Mouse (Mus musculus) right cerebral cortex, postnatal 10 days (tissue): ENCODE results near the gene Znrf4.

Source experiments
- DNase-seq, 2 experiments: peaks; one replicate each; pipeline ENCODE4 v3.0.0; 2021; ENCODE audit warnings: low spot score in 2 of 2

Gene Znrf4

DNA sequence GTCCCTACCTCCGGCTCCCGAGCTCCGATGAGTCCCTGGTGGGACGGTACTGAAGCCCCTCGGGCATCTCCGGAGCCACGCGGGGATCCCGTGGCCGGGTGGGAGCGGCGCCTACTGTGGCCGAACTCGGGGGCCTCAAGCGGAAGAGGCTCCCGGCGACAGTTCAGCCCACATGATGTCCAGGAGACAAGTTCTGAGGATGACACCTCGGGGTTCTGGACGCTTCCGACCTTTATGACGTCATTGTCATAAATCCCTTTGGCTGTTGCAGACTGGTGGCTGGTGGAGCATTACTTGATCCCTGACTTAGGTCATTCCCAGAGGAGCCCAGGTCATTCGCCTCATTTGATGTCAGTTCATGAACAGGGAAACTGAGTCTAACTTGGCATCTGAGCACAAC lies at the start of gene Znrf4:
Znrf4 (minus strand) TSS at position 122 of the 400 bp plus-strand sequence.
- no peak for DNase-seq

DNA sequence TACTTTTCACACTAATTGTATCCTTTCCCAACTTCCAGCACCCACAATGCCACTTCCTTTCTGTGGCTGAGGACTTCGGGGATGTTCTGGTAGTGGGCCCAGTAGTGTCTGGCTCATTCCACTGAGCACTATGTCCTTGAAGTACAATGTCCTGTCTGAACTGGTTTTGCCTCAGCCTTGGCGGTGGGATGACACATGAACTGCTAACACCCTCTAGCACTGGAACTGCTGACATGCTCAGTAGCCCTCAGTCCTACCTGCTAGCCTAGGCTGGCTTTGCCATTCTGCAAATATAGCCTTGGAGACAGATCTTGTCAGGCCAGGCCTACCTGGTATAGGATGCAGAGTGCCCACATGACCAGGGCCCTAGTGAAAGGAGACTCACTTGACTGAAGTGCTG lies 49.6 kb upstream of the Znrf4 start:
- DNase-seq = no peak

DNA sequence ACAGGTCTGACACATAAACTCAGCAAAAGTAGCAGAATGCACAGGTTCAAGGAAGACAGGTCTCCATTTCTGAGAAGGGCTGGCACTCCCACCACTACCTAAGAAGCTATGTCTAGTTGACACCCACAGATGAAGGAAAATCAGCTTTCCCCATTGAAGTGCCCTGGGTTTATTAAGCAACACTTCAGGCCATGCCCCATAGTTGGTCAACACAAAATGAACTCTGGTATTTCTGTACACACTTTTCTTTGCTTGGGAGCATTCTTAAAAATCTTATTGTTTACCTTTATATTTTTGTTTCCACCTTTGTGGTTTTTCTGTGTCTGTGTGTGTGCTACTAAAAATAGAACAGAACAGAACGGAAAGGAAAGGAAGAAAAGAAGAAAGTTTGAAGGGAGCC lies 47.9 kb upstream of the Znrf4 start:
- DNase-seq = no peak

DNA sequence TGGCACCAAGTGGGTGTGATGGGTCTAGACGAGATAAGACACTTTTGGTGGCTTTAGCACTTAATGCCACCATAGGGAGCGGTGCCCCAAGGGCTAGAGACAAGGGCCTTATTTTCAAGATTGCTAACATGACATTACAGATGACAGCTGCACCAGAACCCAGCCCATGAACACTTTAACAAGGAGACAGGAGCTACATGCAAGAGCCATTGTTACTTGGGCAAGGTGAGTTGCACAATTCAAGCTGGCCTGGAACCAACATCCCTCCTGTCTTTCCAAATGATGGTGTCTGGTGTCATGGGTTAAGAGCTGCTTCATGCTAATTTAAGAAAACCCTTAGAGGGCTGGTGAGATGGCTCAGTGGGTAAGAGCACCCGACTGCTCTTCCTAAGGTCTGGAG lies 47.2 kb upstream of the Znrf4 start:
- no peak for DNase-seq

DNA sequence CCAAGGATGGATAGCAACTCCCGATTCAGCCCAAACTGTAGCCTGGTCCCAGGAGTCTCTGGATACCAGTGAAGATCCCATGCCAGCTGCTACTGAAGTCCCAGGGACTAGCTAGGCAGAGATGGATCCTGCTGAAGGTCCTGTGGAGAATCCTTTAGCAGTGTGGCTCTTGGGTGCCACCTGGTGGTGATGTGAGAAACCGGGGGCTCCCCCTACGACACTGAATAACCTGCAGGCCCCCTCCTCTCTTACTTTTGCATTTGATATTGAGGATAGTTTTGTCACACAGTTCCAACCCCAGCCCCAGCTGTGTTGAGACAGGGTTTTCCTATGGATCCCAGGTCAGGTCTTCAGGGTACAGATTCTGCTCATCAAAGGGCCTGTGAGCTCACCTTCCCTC lies 46.2 kb upstream of the Znrf4 start:
- peak; percentile 80 for DNase-seq

DNA sequence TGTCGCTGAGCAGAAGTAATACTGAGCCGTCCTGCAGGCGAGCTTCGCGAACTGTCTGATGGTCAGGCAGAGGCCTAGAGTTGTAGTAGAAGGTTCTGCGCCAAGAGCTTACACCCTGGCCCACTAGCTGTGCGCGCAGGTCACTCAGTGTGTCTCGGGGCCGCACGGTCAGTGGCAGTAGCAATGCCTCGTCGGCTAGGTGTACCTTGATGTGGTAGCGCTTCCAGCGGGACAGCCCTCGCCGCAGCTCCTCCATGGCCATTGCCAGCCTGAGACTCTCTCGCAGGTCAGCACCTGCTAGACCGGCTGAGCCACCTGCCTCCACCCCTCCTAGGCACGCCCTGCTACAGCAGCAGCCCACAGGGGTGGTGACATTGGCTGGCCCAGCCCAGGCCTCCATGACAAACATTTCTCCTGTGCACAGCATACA lies 41.9 kb upstream of the Znrf4 start, which contains the start of gene Gm20219:
Gm20219 (minus strand) TSS at position 266 of the 430 bp plus-strand sequence.
- DNase-seq = no peak

DNA sequence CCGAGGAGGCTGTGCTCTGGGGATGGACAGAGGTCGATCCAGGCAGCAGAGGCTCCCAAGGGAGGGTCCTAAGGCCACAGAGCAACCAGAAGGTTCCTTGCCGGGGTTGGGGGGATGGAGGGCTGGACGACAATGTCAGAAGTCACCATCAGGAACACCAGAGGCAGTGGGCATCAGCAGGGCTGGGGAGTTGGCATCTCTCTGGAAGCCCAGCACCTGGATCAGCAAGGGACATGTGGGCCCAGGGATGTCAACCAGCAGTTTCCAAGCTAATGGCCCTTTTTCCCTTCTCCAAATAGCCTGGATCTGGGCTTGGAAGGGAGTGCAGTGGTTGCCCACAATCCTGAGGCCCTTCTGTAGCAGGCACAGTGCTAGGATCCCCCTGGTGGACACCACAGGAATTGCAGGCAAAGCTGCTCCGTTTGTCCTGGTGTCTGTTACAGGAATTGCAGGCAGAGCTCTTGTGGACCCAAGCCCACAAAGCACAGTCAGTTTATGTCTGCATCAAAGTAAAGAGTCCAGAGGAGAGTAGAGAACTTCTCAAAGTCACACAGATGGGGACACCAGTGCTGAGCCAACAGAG lies 40.6 kb upstream of the Znrf4 start:
- peak; percentile 85 to 90 for DNase-seq

DNA sequence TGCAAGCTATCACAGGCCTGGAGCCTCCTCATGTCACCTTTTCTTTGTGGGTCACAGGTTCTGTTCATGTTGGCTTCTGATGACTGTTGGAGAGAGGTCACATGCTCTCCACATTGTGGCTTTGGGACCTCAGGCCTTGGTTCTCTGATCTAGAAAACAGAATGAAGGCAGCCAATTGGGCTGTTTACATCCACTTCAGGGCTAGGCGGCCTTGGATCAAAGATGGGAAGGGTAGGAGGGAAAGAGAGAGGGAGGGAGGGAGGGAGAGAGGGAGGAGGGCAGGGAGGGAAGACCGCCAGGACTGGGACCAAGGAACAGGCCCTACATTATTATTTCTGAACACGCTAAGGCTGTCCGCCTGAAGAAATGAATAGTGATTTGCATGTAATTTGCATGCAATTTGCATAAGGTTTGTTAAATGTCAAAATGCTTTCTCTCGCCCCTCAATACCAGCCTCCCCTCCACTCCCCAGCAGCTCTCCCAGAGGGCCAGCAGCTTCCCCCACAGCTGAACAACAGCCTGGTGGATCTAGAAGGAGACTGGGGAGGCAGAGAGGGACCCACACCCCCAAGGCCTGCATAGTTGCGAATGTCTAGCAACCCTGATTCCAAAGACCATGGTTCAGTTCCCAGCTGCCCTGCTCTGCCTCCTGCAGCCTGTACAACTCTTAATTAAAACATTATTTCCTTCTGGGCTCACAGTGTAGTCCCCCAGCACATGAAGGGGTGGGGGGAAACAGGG lies 39.8 kb upstream of the Znrf4 start:
- peak; percentile 68 to 78 for DNase-seq

DNA sequence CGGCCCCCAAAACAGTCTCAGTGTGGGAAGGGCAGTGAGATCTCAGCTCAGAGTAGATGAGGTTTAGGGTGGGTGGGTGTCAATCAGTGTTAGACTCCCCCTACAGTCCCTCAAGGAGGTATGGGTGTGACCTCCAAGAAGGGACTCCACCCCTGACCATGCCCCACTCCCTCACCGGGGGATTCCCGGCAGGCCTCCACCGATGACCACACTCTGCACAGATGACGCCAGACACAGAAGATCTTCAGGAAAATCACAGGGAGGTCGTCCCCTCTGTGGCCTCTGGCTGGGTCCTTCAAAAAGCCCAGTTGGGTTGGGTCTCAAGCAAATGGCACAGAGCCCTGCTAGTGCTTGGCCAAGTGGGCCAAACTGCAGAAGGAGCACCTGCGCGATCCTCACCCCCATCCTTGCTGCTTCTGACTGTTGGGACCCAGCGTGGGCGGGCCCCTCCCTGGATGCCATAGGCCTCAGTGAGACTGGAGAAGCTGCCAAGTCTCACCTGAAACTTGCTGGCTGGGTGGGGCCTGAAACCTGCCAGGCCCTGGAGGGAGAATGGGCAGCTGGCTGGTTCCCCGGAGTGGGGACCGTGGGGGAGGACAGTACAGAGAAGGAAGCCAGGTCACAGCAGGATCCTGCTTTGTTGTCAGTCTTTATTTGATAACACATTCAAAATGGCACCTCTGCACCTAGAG lies 38.7 kb upstream of the Znrf4 start:
- peak in 1 of 2 experiments; percentile 17 for DNase-seq

DNA sequence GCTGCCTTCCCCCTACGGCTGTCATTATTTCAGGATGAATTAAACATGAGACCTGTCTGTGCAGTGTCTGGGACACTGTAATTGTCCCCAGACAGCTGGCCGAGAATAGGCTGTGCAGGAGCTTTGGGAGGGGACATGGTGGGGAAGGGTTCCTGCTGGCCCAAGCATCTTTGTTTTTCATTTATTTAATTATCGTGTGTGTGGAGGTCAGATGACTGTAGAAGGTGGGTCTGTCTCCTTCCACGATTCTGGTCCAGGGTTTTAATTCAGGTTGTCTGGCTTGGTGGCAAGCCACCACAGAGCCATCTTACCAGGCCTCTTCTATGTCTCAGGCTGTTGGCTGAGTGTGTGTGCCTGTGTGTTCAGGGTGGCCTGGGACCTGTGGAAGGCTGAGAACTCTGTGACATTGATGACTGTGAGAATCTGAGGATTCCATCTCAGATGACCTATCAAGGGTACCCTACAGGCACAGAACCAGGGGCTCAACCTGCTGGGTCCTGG lies 36.4 kb upstream of the Znrf4 start:
- DNase-seq = peak in 1 of 2 experiments; percentile 20

DNA sequence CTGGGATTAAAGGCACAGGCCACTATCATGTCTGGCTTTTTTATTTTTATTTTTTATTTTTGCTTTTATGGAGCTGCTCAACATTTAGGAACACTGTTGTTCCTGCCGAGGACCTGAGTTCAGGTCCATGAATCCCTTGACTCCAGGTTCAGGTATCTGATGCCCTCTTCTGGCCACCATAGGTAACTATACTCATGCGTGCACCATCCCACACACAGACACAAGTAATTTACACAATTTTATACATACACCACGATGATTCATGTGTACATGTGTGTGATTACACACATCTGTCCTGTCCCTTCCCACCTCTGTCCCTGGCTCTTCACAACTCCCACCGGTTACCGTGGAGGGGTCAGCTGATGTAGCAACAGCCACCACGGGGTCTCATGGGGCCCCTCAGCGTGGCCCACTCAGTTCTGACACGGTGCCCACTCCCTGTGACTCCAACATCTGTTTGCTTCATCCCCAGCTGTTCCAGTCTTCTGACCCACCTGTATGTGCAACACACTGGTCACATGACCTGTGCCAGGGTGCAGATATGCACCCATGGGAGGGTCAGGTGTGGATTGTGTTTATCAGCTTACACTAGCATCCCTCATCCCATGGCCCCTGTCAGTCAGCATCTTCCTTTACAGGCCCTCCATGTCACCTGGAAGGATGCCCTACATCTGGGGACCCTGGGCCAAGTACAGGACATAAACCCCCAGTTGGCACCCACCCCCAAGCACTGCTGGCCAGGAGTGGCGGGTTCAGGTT lies 35.8 kb upstream of the Znrf4 start:
- DNase-seq = peak in 1 of 2 experiments; percentile 31

DNA sequence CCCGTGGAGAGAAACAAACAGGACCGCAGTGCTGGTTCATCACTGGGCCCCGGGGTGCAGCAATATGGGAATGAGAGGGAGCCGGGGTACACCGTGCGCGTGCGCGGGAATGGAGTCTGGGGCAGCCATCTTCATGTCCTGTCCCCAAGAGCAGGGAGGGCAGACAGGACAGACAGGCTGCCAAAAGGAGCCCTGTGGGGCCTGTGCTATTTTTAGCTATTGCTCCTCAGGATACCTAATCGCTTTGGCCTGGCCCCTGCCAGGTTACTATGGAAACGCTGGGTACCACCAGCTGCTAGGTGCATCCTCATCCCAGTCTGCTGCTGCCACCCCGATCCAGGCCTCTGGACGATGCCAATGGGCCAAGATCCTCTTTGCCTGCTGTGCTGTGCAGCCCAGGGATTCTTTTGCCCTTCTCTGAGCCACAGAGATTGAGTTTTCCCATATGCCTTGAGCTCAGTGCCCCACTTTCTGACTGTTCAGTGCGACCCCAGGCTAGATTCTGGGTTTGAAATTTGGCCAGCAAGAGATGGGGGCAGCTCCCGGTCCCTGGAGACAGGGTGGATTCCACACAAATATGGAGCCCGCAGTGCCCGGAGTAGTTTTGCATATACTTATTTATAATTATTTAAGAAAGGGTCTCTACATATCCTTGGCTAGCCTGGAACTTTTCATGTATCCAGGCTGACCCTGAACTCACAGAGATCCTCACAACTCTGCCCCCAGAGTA lies 35.0 kb upstream of the Znrf4 start:
- DNase-seq = peak in 1 of 2 experiments; percentile 51

DNA sequence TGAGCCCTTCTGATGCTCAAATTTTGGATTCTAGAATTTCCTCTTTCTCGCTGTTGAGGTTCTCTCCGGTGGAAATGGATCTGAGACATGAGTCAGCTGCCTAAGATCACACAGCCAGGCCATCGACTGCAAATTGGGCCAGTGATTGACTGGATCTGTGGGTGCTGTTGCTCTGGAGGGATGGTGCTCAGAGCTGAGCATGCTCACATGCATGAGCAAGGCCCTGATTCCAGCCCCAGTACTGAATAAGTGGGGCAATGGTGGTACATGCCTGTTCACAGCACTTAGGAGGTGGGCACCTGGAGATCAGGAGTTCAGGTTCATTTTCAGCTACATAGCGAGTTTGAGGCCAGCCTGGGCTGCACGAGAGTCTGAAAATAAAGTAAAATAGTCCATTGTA lies 34.3 kb upstream of the Znrf4 start:
- DNase-seq = peak in 1 of 2 experiments; percentile 21

DNA sequence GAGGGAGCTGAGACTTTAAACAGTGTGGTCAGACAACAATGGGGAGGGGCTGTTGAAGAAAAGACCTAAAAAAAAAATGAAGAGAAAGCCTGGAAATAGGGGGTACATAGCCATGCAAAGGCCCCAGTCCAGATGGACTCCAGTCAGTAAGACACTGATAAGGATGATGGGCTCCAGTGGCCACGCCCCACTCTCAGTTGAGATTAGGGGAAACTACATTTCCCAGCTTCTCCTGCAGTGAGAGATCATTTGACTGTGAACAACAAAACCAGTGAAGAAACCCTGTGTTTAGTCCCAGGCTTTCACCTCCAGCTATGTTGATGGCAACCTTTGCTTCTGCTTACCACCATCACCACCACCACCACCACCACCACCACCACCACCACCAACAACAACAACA lies 33.7 kb upstream of the Znrf4 start:
- DNase-seq = peak in 1 of 2 experiments; percentile 19

DNA sequence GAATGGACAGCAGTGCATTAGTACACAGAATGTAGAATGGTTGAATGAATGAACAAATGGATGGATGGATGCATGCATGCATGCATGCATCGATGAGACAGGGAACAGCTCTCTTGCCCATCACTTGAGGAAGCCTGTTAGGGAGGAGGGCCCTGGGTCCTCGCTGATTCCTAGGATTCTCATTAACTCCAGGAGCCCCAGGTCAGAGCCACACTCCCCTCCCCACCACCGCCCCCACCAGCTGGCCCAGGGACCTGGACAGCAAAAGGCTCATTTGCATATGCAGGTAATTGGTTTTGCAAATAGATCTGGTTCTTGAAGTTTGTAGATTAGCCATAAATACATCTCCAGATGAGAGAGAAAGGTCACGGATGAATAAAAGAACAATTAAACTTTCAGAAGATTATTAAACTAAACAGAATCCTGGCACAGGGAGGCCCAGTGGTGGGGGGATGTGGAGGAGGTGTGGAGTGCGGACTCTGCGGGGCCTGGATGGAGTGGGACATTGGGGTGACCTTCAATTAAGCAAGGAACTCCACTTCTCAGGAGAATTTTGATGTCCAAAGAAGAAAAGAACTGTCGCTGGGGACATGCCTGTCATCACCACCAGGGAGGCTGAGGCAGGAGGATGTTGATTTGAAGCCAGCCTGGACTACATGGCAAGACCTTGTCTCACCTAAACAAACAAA lies 32.6 kb upstream of the Znrf4 start:
- no peak for DNase-seq

DNA sequence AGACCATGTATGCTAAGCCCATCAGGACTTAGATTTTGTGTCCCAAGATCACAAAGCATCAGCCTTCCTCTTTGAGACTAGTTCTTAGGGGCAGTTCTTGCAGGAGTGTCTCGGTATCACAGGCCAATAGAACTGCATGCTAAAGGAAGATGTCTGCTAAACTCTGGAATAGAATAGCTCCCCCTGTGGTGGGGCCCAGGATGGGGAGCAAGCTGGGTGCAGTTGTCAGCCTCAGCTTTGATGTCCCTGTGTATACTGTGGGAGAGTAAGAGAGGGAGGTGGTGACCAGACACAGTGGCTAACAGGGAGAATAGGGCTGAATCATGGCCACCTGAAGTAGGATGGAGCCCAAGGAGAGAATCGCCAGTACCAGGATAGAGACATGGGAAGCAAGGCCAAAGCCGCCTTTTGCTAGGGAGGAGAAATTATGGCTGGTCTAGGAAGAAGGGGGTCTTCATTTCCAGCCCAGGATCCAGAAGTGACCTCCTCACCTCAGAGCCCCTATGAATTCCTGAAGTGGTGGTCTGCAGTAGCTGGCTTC lies 31.5 kb upstream of the Znrf4 start:
- DNase-seq = peak in 1 of 2 experiments; percentile 15

DNA sequence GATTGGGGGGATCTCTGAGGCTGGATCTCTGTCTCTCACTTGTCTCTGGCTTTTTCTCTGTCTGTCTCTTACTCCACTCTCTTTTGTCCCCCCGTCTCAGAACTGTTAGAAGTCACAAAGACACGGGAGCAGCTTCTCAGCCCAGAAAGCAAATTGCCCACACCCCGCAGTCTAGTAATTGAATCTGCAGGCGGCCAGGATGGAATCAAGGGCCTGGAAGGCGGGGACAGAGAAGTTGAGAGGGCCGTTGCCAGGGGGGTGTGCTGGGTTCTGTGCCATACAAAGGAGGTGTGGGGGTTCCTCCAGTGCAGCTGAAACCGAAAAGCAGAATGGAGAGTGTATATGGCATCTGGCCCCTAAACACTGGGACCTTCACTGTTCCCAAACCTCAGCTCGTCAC lies 30.5 kb upstream of the Znrf4 start:
- peak; percentile 37 to 40 for DNase-seq

DNA sequence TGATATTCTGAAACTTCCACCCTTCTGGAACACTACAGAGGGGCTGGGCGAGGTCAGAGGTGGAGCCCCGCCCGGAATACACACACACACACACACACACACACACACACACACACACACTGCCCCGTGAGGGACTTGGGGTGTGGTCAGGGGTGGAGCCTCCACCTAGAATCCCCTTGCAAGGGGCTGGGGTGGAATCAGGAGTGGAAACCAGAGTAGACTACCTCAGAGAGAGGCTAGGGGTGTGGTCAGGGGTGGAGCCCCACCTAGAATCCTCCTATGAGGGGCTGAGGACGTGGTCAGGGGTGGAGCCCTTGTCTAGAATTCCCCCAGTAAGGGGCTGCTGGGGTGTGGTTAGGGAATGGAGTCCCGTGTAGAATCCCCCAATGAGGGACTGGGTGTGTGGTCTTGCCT lies 28.3 kb upstream of the Znrf4 start:
- peak in 1 of 2 experiments; percentile 17 for DNase-seq

DNA sequence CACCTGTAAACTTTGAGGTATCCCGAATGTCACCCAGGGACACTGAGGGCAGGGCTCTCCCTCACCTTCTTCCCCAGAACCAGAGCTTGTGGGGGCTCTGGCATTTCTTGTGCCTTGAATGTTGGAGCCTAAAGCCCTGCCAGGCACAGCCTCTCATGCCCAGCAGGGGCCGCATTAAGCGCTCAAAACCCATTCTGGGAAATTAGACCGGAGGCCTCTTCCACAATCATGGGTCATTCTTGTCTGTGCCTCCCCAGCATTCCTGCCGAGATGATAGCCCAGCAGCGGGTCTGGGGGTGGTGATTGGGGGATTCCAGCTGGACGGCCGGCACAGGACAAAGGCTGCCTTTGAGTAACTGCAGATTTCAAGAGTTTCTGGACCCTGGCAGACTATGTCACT lies 25.7 kb upstream of the Znrf4 start:
- peak; percentile 62 to 70 for DNase-seq

DNA sequence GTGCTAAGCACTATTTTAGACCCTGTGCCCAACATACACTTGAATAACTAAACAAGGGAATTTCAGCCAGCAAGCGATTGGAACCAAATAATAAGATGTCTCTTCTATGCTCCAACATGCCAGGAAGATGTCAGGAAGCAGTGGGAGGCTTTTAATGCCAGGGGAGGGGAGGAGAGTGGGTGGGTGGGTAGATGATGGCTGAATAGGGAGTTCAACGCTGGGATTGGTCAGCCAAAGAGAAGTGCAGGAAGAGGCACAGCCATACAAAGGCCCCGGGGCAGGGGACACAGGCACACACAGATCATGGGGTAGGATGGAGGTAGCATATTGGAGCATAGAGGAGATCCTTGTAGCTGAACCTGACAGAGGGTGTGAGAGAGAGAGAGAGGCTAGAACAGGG lies 24.6 kb upstream of the Znrf4 start:
- DNase-seq = peak in 1 of 2 experiments; percentile 27
